Comparison of ENCODE assay signal across 8 mouse cellular contexts in the genomic region with DNA sequence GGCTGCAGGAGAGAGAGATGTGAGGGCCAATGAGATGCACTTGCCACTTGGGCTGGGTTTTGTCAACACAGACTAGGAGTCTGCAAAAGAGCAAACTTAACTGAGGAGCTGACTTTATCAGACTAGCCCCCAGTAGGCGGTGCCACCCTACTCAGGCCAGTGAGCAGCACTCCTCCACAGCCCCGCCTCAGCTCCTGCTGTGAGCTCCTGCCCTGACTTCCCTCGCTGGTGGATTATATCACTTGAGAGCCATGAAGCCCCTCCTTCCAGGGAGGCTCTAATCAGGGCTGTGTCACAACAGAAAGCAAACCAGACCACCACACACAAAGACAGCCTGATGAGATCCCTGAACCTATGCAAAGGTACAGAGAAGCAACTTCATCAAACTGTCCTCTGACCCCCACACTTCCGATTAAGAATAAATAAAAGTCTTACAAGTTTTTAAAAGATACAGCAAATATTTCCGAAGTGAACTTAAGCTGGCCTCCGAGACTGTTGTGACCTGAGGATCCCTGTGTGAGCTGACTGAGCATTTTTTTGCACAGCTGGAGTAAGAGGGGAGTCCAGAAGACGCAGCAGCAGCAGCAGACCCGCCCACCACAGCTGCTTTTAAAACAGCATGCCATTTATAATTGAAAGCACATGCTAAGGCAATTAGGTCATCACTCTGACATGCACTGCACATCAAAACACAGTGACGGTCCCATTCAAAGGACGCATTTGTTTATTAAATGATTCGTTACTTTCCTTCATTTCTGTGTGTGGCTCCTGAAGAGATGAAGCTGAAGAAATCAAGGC. TPM values are rescaled to one million over a fixed set of nuclear protein-coding genes. Genes with fewer than 3 reads are reported as not detected.
DNase-seq lines count a peak whose midpoint lies in the region; ATAC-seq and TF ChIP-seq lines count a peak whose summit lies in the region.

No protein-coding gene starts in this region.

- peak overlapping the region; percentile 23; the same call in 1 of the 2 replicates for H3K27ac ChIP-seq in layer of hippocampus, adult 2 months
- H3K27ac ChIP-seq in forebrain, embryonic 13.5 days = no peak overlapping the region; the same call in 1 of the 2 replicates
- H3K27ac ChIP-seq in limb, embryonic 14.5 days (replicated peaks; ENCODE audit: low read depth, low read length) = peak overlapping the region; percentile 55; the same call in 1 of the 2 replicates
- H3K27ac ChIP-seq in midbrain, postnatal 0 days (ENCODE audit: low read depth, low read length) = no peak overlapping the region

- DNase-seq in layer of hippocampus, adult 2 months (ENCODE audit: low spot score in 2 of 2) = no peak
- DNase-seq in layer of hippocampus, postnatal 25 days (ENCODE audit: extremely low spot score in 1 of 2, low spot score in 1 of 2) = no peak
- DNase-seq in heart, postnatal 25 days (ENCODE audit: low spot score) = peak; percentile 39
- peak; percentile 80 for DNase-seq in limb, embryonic 14.5 days (ENCODE audit: low spot score)
- DNase-seq in midbrain, postnatal 0 days (ENCODE audit: low spot score) = no peak
- DNase-seq in layer of hippocampus, adult 9-10 months (ENCODE audit: low spot score) = no peak

- ATAC-seq in forebrain, embryonic 13.5 days = peak; percentile 41; the same call in 1 of the 2 replicates
- ATAC-seq in limb, embryonic 14.5 days (ENCODE audit: low FRiP score, low read depth) = peak; percentile 88
- peak; percentile 49; the same call in 1 of the 2 replicates for ATAC-seq in midbrain, postnatal 0 days (ENCODE audit: low FRiP score)
- ATAC-seq in CD4-positive, CD25-positive, alpha-beta regulatory T cell, adult 4 months = no peak

- H3K4me2 ChIP-seq in forebrain, embryonic 13.5 days = peak overlapping the region; percentile 3; the same call in 1 of the 2 replicates
- peak overlapping the region; percentile 19; the same call in 1 of the 2 replicates for H3K4me2 ChIP-seq in limb, embryonic 14.5 days (replicated peaks; ENCODE audit: low read depth, low read length, severe bottlenecking)
- H3K4me2 ChIP-seq in midbrain, postnatal 0 days (ENCODE audit: low read depth, low read length, poor library complexity, severe bottlenecking) = no peak overlapping the region

- peaks cover 37% of the 10 kb centered on the region for H3K4me1 ChIP-seq in forebrain, embryonic 13.5 days
- peaks cover 29% of the 10 kb centered on the region for H3K4me1 ChIP-seq in limb, embryonic 14.5 days (ENCODE audit: control insufficient read depth, insufficient read depth, low read length)
- H3K4me1 ChIP-seq in midbrain, postnatal 0 days (ENCODE audit: insufficient read depth, low read length) = peaks cover 10% of the 10 kb centered on the region

- intact Hi-C loops in heart, postnatal 25 days (cut with DNase I) = no loop called here

- H3K9ac ChIP-seq in forebrain, embryonic 13.5 days = no peak overlapping the region
- H3K9ac ChIP-seq in limb, embryonic 14.5 days (ENCODE audit: low read depth, low read length, severe bottlenecking) = peak overlapping the region; percentile 31; the same call in 1 of the 2 replicates
- no peak overlapping the region for H3K9ac ChIP-seq in midbrain, postnatal 0 days (replicated peaks; ENCODE audit: low read length, poor library complexity, severe bottlenecking)

- no peaks in the 10 kb centered on the region for H3K9me3 ChIP-seq in forebrain, embryonic 13.5 days (replicated peaks)
- H3K9me3 ChIP-seq in limb, embryonic 14.5 days (ENCODE audit: control insufficient read depth, low read length) = no peaks in the 10 kb centered on the region
- no peaks in the 10 kb centered on the region for H3K9me3 ChIP-seq in midbrain, postnatal 0 days (ENCODE audit: low read length)

- TF ChIP-seq POLR2A in limb, embryonic 14.5 days (IDR thresholded peaks at IDR 0.05; ENCODE audit: borderline replicate concordance, extremely low read depth, insufficient read depth, insufficient read length) = no peak

- peaks cover 23% of the 10 kb centered on the region; the same call in 1 of the 2 replicates for H3K36me3 ChIP-seq in forebrain, embryonic 13.5 days (ENCODE audit: poor library complexity, severe bottlenecking)
- H3K36me3 ChIP-seq in limb, embryonic 14.5 days (ENCODE audit: control insufficient read depth, insufficient read depth, low read length) = 0 out of 2 replicates have a peak, but pooled peaks cover 9% of the 10 kb centered on the region
- no peaks in the 10 kb centered on the region for H3K36me3 ChIP-seq in midbrain, postnatal 0 days (ENCODE audit: insufficient read depth, low read length)

- WGBS in forebrain, embryonic 13.5 days = 11% methylated on average over 11 of the region's 11 CpGs
- WGBS in limb, embryonic 14.5 days = 12% methylated on average over 11 of the region's 11 CpGs
- 23% methylated on average over 11 of the region's 11 CpGs for WGBS in midbrain, postnatal 0 days

- no peaks in the 10 kb centered on the region for H3K27me3 ChIP-seq in forebrain, embryonic 13.5 days
- H3K27me3 ChIP-seq in limb, embryonic 14.5 days (ENCODE audit: control insufficient read depth, insufficient read depth, low read length) = no peaks in the 10 kb centered on the region
- H3K27me3 ChIP-seq in midbrain, postnatal 0 days (ENCODE audit: insufficient read depth, low read length) = no peaks in the 10 kb centered on the region

- TF ChIP-seq CTCF in layer of hippocampus, adult 2 months (conservative IDR thresholded peaks at IDR 0.05) = no peak
- no peak for TF ChIP-seq CTCF in midbrain, postnatal 0 days (IDR thresholded peaks at IDR 0.05)

- H3K4me3 ChIP-seq in layer of hippocampus, adult 2 months = no peak overlapping the region
- no peak overlapping the region for H3K4me3 ChIP-seq in forebrain, embryonic 13.5 days
- 0 out of 2 replicates have a peak overlapping the region, but pooled peaks have one; percentile 1 for H3K4me3 ChIP-seq in limb, embryonic 14.5 days (replicated peaks; ENCODE audit: low read length)
- no peak overlapping the region for H3K4me3 ChIP-seq in midbrain, postnatal 0 days (ENCODE audit: low read depth, low read length)

RNA-seq across cellular contexts. Expression of a gene that starts 6.0 kb away (rescaled TPM):
- total RNA-seq in layer of hippocampus, adult 2 months (2021) = 10 to 100 TPM; 39.7 to 48.0 TPM
- total RNA-seq in layer of hippocampus, postnatal 25 days (2021) = 10 to 100 TPM; 47.2 to 49.8 TPM
- 180 and 195 TPM in 2 replicates for polyA plus RNA-seq in forebrain, embryonic 13.5 days (2015; fragmentation: Nextera tagmentation; extraction: Ambion mirVana)
- 10 to 100 TPM; 32.3 to 32.8 TPM for total RNA-seq in heart, postnatal 25 days (2021)
- 74.6 and 90.0 TPM in 2 replicates for polyA plus RNA-seq in limb, embryonic 14.5 days (2012; rRNA removed)
- 173 and 190 TPM in 2 replicates for polyA plus RNA-seq in limb, embryonic 14.5 days (2014; fragmentation: Nextera tagmentation; extraction: Ambion mirVana)
- total RNA-seq in midbrain, postnatal 0 days (2014; rRNA removed) = 76.8 and 112 TPM in 2 replicates
- polyA plus RNA-seq in midbrain, postnatal 0 days (2015; fragmentation: Nextera tagmentation; extraction: Ambion mirVana) = 124 and 141 TPM in 2 replicates
- 100 to 1,000 TPM; 133 to 174 TPM for polyA plus RNA-seq in CD4-positive, CD25-positive, alpha-beta regulatory T cell, adult 4 months (2017; shearing (Covaris generic))

Comparison
In these comparisons a context has a peak if more than half of its experiments do, and no peak if none do; other contexts are left out.
1. DNase-seq: peak in heart, postnatal 25 days (single experiment) and limb, embryonic 14.5 days (single experiment); none in layer of hippocampus, adult 2 months (0 of 2), layer of hippocampus, postnatal 25 days (0 of 2), midbrain, postnatal 0 days (single experiment) and layer of hippocampus, adult 9-10 months (single experiment).
2. H3K27ac ChIP-seq: peak in layer of hippocampus, adult 2 months (single experiment) and limb, embryonic 14.5 days (single experiment); none in forebrain, embryonic 13.5 days (single experiment) and midbrain, postnatal 0 days (single experiment).